Mouse (Mus musculus): ENCODE results near the gene Dag1. TPM values are rescaled to one million over a fixed set of nuclear protein-coding genes. Genes with fewer than 3 reads are reported as not detected.
A peak's percentile ranks its signal among the peaks of the same experiment; 100 is the strongest.

Dag1 gene
- total RNA-seq, 2 experiments from 2014 or later: 290 to 300 TPM

DNA sequence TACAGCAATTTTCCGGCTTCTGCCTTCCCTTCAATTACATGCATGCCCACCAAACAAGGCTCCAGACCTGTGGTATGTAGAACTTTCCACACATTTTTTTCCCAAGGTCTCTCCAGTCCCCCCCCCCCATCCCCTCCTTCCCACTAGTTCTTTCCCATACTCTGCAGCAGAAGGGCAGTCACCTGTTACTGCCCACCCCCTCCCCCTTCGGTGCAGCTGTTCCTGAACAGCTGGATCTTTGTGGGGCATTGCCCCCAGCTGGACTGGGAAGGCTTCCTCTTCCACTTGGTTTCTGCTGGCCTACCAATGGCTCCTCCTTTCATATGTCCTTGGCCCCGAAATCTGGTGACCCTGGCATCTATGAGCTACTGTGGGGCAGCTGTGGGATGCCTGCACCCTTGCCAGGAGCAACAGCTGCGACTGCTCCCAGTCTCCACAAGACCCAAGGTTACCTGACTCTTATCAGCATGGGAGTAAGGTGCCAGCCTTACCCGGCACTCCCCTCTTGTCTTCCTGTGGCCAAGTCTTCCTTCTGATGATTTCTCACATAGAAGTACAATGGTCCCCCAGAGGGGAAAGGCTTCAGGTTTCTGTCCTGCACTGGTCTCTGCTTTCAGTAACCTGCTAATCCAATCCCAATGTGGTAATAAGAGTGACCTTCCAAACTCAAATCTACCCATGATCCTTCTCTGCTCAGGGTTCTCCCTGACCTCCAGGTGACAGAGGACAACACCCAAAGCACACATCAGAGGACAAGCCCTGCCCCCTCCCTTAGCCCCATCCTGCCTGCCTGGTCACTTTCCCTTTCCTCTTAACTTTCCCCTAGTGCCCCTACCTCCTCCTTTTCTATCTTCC is 10.9 kb upstream of the Dag1 start:
- no peak for DNase-seq

DNA sequence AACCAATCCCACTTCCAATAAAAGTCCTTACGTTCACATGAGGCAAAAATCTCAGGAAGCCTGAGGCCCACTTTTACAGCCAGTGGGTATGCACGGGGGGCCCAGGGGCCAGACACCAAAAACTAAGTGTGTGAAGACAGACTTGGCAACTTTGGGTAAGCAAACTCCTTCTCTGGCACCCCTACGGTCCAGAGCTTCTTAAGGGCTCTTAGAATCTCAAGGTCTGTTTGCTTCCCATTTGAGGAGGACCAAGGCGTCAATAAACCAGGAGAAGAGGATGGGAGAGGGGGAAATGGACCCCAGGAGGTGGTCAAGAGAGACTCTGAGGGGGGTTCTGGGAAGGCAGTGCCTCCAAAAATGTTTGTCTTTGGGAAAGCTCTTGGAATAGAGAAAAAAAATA is 9.7 kb upstream of the Dag1 start:
- no peak for DNase-seq

DNA sequence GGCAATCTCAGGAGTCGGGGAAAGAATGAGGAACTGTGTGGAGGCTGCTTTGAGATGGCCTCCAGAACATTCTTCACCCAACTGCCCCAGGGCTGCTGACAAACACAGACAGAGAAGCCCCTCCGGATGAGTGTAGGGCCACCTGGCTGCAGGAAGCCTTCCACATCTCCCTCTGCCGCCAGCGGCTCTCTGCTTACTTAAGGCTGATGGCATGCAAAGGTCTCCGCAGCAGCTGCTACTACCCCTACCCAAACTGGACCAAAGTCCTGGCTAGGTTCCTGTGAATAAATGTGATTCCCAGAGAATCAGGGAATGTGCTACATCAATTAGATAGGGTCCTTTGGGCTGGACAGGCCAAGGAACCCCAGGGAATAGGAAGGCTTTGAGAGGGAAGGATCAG is 8.9 kb upstream of the Dag1 start:
- DNase-seq: no peak

DNA sequence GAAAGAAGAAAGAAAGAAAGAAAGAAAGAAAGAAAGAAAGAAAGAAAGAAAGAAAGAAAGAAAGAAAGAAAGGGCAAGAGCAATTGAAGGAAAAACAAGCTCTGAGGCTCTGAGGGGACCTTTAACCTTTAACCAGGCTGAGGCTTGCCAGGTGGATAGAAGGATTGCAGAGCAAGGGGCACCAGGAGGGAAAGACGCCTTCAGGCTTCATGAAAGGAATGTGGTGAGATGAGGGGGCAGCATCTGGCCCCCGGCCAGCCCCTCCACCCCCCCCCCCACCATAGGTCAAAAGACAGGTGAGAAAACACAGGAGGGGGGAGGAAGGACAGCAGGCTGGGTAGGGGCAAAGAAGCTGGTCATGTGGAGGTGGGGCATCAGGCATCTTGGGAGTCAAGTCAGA is 8.2 kb upstream of the Dag1 start:
- DNase-seq: no peak

DNA sequence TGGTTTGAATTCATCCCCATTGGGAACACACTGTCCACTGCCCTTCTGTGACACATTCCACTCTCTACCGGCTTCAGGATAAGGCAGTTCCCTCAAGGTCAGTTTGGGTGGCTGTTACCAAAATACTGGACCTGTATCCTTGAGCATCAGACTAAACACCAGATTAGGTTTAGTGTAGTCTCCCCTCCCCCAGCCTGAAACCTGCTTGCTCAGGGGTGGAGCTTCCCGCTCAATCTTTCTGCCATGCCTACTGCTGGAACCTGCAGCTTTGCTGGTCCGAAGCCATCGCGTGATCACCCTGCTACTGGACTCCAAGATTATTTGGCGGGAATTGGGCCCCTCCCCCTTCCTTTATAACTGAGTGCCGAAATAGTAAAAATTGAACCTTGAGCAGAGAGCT is 4.9 kb upstream of the Dag1 start:
- peak; percentile 35 to 54 for DNase-seq

DNA sequence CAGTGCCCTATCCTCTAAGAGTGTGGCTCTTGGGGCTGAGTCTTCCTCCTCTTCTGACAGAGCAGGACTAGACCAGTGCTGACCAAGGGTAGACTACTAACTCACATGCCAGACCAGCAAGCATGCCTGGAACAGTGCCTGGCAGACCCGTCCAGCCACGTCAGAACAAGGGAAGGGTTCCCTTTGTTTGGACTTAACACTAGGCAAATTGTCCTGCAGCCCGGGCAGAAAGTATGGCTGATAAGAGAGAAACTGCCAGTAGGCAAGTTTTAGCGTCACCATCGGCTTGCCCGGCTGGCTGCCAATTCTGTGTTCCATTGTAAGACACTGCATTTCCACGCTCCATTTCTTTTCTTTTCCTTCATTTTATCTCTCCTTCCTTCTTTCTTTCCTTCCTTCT is 3.9 kb upstream of the Dag1 start:
- peak; percentile 81 to 82 for DNase-seq

DNA sequence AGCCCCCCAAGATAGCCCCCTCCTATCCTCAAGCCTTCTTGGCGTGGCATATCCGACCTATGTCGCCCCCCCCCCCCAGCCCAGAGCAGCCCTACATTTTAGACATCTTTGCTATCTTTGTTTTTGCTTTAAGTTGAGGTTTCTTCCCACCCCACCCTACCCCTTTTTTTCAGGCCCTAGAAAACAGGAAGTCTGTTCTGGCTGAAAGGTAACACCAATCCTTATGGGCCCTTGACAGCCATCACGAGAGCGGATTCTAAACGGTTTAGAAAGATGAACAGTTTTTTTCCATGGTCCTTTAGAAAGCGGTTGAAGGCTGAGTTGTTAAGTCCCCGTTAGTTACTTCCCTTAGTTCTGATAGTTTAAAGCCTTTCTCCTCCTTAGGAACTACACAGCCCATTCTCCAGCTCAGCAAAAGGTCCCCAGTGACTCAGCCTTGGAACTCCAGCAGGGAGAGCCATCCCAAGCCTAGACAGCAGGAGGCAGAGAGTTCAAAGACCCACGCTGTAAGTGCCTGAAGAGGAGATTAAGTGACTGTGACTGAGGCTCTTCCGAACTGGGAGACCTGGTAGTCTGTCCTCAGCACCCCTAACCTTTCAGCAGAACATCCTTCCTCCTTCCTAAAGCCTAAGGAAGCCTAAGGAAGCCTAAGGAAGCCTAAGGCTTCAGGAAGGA is 2.6 kb upstream of the Dag1 start:
- no peak for DNase-seq

DNA sequence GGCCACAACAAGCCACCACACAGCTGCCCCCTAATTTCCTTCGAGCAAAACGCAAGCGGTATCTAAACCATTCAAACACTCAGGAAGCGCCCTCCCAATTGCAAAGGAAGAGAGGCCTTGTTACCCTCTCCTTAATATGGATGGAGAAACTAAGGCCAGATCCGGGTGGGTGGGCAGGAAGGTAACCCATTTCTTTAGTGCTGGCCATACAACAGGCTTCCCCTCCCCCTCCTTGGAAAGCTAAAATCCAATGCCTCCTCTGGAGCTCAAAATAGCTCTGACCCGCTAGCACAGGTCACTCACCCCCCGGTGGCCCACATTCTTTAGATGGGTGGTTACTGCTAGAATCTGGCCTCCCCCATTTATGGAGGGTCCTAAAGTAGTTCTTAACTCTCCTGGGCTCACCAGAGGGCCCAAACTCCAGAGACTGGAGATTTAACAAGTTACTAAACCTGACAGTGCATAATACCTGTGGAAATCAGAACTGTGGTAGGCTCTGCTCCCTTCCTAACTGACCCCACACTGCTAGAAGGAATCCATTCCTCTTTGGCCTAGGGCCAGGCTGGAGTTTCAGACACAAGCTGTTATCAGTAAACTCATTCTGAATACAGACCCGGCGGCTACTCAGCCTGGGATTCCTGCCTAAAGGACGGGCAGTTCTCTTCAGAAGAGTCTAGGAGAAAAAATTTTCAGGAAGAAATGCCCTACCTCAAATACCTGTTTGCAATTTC is 598 bp upstream of the Dag1 start:
- DNase-seq: peak; percentile 80 to 81

DNA sequence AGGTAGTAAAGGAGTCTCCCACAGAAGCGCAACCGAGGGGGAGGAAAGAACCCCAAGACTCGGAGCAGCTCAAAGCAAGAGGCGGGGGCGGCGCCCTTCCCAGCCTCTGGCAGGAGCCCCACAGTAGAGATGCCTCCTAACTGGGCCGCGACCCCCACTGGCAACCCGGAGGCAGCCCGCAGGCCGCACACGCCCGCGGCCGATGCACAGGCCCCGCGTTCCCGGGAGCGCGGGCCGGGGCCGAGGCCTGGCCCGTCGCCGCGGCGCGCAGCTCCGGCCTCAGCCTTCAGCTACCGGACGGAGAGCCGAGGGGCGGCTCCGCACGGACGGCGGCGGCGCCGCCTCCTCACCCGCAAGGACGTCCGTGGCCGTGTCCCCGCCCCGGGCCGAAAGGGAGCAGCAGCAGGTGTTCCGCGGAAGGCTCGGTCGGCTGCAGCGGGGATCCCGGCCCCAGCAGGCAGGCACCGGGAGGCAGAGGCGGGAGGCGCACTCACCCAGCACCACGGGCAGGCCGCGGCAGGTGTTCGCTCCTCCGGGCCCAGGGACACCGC is 552 bp downstream of the Dag1 start:
- peak in 1 of 2 experiments; percentile 59 for DNase-seq

DNA sequence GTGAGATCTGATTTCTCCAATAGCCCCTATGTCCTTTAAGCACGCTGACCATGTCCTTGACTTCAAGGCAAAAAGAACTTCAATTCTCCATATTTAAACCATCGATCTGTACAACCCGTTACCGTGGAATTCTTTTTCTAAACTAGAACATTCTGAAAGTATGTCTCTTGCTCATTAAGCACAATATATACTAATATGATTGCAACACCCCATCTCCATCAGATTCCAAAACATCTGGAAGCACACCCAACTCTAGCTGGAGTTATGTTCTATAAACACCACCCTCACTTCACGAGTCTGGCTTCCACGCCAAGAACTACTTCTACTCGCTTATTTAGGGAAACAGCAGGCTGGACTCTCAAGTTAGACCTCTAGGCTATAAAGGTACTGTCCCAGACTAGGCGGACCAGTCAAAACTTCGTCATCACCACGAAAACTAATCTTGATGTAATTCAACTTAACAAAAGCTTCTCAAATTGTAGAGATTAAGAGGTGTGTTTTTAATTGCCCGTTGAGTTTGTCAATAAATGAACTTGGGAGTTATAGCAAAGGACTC is 1.2 kb downstream of the Dag1 start:
- DNase-seq: peak; percentile 74

DNA sequence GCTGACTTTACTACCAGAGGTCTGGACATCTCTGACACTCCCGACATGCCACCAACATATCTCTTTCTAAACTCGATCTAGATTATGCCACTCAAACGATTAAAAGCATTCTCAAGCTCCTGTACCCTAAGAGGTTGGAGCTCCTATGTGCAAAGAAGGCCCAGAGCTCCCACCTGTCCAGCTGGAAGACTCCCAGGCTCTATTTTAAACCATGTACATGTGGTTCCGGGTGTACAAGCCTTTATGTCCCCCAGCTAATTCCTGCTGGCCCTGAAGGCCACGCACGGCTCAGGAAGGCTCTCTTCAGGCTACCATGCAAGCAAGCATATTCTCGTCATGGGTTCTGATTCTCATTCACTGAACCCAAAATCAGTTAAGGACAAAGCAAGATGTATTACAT is 1.9 kb downstream of the Dag1 start:
- DNase-seq: peak; percentile 53 to 62

DNA sequence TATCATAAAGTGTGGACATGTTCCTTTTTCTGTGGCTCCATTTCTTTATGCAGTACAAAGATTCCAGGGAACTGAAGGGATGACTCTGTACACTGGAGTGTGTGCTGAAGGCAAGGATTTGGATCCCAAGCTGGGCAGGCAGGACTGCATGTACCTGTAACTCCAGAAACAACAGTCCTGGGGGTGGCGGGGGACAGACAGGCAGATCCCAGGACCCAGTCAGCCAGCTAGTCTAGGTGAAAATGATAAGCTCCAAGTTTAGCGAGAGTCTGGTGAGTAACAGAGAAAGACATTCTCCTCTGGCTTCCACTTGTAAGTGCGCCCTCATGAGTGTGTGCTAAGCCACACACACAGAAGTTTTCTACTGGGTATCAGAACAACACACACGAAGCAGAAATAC is 3.2 kb downstream of the Dag1 start:
- peak; percentile 25 to 35 for DNase-seq

DNA sequence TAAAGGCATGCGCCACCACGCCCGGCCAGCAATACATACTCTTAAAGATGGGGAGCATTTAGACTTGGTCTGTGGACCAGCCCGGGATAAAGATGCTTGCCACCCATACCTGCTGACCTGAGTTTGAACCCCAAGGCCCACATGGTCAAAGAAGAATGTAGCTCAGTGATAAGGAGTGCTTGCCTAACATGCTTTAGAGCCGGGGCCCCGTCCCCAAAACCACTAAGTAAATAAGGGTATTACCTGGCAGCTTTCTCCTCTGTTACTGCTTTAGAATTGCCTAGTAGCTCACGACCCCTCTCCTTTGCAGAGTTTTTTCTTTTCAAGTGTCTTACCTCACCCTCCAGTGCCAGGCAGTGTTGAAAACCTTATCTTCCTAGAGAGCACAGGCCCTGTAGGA is 11.0 kb downstream of the Dag1 start:
- DNase-seq: no peak

DNA sequence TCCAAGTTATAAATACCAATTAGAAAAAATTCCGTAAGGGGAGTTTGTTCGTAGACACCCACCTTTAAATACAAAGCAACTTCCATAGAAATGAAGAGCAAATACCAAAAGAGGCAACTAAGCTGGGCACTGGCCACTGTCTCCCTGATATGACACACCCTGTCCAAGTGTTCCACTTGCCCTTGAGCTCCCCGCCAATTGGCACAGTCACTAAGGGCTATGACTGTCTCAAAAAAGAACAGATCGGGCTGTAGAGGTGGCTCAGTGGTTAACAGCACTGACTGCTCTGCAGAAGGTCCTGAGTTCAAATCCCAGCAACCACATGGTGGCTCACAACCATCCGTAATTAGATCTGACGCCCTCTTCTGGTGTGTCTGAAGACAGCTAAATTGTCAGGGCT is 11.9 kb downstream of the Dag1 start:
- DNase-seq: peak; percentile 65 to 76

DNA sequence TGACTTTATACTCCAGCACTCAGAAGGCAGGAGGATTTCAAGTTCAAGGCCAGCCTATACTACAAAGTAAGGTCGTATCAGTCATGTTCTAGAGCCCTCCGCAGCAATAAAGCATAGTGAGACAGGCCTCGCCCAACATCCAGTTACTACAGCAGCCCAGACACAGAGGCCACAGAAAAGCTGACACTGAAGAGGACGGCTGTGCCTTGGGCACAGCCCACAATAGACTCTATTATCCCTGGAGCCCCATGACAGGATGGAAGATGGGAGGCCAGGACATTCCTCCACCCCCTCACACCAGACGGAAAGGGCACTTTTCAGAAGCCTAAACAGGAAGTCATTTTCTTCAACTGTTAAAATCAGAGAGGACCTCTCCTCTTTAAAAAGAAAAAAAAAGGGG is 14.8 kb downstream of the Dag1 start:
- no peak for DNase-seq

DNA sequence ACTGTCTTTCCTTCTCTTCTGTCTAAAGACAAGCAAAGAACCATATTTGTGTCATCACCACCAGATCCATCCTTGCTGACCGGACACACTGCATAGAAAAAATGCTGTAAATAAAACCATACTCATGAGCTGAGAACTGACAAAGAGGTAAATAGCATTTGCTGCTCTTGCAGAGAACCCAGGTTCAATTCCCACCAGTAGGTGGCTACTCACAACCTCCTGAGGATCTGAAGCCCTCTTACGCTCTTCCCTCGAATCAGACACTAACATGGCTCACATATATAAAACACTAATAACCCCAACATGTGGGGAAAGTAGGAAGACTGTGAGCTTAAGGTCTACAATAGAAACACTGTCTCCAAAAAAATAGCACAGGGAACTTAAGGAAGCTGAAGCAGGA is 18.8 kb downstream of the Dag1 start:
- no peak for DNase-seq

DNA sequence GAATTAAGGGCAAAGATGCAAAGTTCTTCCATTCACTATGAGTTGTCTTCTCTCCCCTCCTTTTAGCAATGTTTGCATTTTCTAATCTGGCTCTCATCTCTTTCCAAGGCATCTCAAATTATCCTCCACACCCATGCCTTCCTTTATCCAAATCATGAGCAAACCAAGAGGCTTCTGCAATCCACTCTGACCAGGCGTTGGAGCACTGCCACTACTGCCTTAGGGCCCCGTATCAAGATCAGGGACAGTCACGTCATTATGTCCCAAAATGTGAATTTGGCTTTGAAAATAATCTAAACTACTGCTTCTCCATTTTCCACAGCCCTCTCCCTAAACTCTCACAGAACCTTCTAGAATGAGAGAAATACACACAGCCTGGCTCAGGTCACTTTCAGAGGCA is 19.2 kb downstream of the Dag1 start:
- no peak for DNase-seq

DNA sequence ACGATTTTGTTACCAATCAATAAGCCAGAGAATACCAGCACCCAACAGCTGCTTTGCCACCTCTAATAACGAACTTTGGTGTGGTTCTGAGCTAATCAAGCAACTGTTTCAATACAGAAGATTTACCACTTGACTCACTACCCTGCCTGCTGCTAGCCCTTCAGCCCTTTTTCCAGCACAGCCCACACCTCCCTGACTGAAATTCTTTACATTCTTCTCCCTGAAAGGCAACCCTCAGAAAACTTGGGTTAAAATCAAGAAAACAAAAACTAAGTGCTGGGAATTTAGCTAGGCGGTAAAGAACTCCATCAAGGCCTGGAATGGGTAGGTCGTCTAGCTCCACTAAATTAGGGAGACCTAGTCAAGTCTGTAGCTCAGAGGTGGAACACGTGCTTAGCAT is 23.8 kb downstream of the Dag1 start:
- no peak for DNase-seq

DNA sequence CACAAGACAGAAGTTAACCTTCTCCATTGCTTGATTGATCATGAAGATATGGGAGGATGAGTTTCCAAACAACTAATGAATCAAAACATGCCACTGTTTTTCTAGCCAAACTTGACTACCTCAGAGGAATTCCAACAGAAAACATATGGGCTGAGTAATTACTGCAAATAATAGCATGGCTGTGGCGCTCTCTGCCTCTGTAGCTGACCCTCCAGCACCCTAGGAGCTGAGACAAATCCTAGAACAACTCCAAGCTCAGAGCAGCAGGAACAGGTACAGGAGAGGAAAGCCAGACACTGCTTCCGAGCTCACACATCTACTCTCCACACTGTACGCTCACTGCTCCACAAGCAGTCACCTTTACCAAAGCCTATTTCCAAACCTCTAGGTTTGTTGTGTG is 24.9 kb downstream of the Dag1 start:
- DNase-seq: no peak

DNA sequence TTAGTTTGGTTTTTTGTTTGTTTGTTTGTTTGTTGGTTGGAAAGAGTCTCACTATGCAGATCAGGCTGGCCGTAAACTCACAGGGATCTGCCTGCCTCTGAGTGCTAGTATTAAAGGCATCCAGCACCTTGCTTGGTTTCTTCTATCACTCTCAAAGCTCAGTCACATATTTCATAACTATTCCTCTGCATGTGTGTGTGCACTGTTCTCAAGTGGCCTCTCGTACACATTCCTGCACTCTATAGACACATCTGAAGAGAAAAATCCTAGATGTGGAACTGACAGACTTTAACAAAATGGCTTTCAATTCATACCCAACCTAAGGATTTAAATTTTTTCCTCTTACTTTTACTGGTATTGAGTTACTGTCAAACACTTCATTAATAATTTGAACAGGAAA is 25.4 kb downstream of the Dag1 start:
- DNase-seq: no peak

DNA sequence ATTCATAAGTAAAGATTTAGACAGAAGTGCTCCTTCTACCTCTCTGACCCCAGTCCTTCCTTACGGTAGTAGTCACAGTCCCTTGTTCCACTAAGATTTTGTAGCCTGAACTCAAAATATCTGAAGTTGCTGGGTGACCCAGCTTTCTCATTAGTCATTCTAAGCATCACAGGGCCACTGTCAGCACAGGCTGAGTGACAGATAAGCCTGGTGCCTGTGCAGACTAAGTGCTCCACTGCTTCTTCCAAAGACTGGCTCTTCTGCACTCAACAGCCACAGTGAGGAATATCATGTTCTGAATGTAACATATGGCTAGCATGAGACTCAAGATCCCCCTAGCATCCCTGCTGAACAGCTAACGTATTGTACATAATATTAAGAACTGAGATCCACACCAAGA is 29.1 kb downstream of the Dag1 start:
- DNase-seq: peak in 1 of 2 experiments; percentile 22

DNA sequence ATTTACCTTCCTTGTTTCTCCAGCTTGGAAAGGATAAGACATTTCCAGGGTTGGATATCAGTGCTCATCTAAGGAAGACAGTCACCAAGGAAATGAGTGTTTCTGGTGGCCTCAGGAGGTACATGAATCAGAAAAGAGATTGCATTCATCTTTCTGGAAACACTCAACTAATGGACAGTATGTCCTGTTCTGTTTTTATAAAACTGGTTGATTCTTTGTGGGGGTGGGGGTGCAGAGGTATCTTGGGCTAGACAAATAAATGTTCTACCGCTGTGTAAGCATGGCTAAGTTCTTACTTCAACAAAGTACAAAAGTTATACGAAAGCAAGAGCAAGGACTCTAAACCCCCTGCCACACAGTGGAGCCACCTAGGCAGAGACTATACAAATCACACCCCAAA is 30.9 kb downstream of the Dag1 start:
- no peak for DNase-seq
